Mouse (Mus musculus): ENCODE measurements around the gene Fbxw9. TPM values are rescaled to one million over a fixed set of nuclear protein-coding genes. Genes with fewer than 3 reads are reported as not detected.

Fbxw9 gene
- 6.4 TPM for polyA plus RNA-seq (2015; fragmentation: Illumina TruSeq; extraction: RNeasy Lipid Tissue Mini Kit (QIAGEN cat#74804); ENCODE audit: insufficient read depth, low read depth, low replicate concordance)

GRCm38 (mm10) chr8:85059879-85060616 lies at the start of gene Fbxw9:
Gene Fbxw9, plus strand, starts transcription at chr8:85060055.

DNA sequence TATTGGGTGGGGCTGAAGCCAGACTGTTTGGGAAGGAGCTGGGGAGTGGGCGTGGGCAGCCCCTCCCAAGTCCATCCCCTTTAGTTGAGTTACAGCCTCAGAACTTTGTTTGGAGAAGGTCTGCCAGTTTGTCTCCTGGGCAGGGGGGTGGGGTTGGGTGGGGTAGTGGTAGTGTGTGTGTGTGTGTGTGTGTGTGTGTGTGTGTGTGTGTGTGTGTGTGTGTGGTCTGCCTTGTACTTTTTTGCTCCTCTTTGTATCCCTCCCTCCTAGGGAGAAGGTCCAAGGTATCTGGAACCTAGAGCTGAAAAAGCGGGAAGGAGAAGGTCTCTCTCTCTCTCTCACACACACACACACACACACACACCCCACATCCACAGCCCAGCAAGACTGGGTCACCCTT lies 45.4 kb upstream of the Fbxw9 start, which contains the start of gene Best2:
Gene Best2 (minus strand): TSS at position 101 of the 400 bp plus-strand sequence.

GRCm38 (mm10) chr8:85025098-85025932 lies 34.5 kb upstream of the Fbxw9 start, which contains the start of gene Asna1:
Gene Asna1, minus strand, starts transcription at chr8:85025281.

DNA sequence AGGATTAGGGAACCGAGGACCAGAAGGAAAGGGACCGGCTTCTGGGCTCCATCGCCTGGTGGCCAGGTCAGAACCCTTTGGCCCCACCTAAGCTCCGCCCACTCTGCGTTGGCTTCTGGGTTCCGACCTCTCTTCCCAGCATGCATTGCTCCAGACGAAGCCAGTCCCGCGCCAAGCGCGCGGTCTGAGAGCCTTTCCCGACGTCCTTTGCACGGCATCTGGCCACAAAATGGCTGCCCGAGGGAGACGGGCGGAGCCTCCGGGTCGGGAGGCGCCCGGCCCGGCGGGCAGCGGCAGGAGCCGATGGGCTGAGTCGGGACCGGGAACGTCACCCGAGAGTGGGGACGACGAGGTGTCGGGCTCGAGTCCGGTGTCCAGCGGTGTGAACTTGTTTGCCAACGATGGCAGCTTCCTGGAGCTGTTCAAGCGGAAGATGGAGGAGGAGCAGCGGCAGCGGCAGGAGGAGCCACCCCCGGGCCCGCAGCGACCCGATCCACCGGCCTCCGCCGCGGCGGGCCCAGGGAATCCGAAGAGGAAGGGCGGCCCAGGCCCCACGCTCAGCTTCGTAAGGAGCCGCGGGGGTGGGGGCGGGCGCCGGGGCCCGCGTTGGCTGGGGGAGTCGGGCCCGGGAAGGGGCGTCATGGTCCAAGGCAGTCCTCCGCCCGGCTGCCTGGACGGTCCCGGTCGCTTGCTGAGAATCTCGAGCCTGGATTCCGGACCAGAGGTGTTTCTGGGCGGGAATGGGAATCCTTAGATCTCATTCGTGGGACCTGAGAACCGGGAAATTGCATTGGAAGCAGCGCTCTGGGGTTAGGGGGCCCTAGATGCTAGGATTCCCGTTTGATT lies 33.0 kb upstream of the Fbxw9 start, which contains the start of gene Trir:
Gene Trir (plus strand): TSS at position 154 of the 846 bp plus-strand sequence.

GRCm38 (mm10) chr8:85036718-85037365 lies 23.0 kb upstream of the Fbxw9 start, which contains the start of gene Tnpo2:
Gene Tnpo2, plus strand, starts transcription at chr8:85036915.

GRCm38 (mm10) chr8:85067982-85068381 lies 8.1 kb downstream of the Fbxw9 start, which contains the start of gene Gm5741:
Gene Gm5741, minus strand, starts transcription at chr8:85067982.

DNA sequence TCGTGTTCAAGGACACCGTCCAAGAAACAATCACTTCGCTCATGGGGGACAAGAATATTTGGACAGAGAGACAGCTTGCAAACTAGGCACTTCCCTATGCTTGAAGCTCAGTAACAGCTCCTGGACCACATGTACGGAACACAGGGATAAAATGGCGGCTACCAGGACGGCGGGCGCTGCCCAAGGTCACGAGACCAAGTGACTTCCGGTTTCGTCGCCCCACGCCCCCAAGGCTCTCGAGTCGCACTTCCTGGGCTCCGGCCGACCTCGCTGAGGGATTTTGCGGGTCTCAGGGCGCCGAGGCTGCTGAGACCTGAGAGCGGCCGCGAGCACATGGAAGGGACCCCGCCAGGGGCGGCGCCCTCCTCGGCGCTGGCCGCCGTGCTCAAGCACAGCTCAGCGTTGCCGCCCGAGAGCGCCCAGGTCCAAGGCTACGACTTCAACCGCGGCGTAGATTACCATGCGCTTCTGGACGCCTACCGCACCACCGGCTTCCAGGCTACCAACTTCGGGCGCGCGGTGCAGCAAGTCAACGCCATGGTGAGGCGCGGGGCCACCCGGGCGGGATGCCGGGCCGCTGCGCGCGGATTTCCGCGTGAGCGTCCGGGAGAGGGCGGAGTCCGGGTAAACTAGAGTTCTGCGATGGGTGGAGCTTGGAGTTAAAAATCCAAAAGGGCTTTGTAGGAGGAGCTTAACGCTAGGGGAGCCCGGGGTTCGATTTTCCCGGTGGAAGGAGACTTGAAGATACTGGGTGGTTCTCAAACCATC lies 11.8 kb downstream of the Fbxw9 start, which contains the start of gene Dhps:
Gene Dhps (plus strand): TSS at position 244 of the 768 bp plus-strand sequence.

DNA sequence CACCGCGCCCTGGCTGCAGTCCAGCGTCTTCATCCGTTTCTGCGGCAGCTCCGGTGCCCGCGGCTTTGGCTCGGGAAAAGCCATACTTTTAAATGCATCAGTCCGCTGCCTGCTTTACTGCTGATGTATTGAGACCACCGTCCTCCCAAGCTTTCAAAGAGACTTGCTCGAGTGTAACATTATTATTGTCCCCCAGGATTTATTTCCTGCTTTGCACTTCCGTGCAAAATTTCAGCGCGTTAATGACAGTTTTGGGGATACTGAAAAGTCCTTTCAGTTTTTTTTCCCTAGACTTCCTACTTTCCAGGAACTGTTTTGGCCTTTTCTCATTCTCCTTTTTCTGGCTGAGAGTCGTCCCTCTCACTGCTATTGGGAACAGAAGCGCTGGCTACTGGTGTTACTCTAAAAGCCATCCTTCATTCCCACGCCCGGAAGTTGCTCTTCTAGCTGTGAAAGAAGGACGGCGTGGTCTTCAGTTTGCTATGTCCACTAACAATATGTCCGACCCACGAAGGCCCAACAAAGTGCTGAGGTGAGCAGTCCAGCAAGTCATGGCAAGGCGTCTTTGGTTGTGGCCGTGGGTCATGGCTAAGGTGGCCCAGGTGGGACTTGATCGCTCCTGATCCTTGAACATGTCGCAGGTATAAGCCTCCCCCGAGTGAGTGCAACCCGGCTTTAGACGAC lies 20.8 kb downstream of the Fbxw9 start, which contains the start of gene Wdr83os:
Gene Wdr83os (plus strand): TSS at position 209 of the 684 bp plus-strand sequence.

DNA sequence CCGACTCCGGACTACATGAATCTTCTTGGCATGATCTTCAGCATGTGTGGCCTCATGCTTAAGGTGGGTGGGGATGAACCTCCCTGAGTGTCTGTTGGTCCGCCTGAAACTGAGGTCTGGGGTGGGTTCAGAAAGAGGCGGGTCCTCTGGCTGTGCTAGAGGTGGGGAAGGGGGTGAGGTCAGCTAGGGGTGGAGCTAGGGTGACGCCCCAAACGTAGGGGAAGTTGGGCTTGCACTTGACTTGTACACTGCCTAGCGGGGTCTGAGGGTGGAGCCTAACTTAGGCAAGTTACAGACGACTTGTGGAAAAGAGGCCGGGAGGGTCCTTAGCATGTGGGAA lies 21.3 kb downstream of the Fbxw9 start, which contains the start of gene Wdr83:
Gene Wdr83 (minus strand): TSS at position 91 of the 340 bp plus-strand sequence.

GRCm38 (mm10) chr8:85083108-85083813 lies 23.4 kb downstream of the Fbxw9 start, which contains the start of gene Man2b1:
Gene Man2b1, plus strand, starts transcription at chr8:85083270.

Other genes starting within 250 kb of the Fbxw9 start
- 1.8 TPM for gene Dand5, start 237.2 kb upstream of the Fbxw9 start, polyA plus RNA-seq (2015; fragmentation: Illumina TruSeq; extraction: RNeasy Lipid Tissue Mini Kit (QIAGEN cat#74804); ENCODE audit: insufficient read depth, low read depth, low replicate concordance)
- gene Gadd45gip1, start 228.5 kb upstream of the Fbxw9 start, polyA plus RNA-seq (2015; fragmentation: Illumina TruSeq; extraction: RNeasy Lipid Tissue Mini Kit (QIAGEN cat#74804); ENCODE audit: insufficient read depth, low read depth, low replicate concordance) = 7.0 TPM
- gene Rad23a, start 219.4 kb upstream of the Fbxw9 start, polyA plus RNA-seq (2015; fragmentation: Illumina TruSeq; extraction: RNeasy Lipid Tissue Mini Kit (QIAGEN cat#74804); ENCODE audit: insufficient read depth, low read depth, low replicate concordance) = 18.2 TPM
- gene Calr, start 213.1 kb upstream of the Fbxw9 start, polyA plus RNA-seq (2015; fragmentation: Illumina TruSeq; extraction: RNeasy Lipid Tissue Mini Kit (QIAGEN cat#74804); ENCODE audit: insufficient read depth, low read depth, low replicate concordance) = 181 TPM
- 19.1 TPM for gene Farsa, start 203.1 kb upstream of the Fbxw9 start, polyA plus RNA-seq (2015; fragmentation: Illumina TruSeq; extraction: RNeasy Lipid Tissue Mini Kit (QIAGEN cat#74804); ENCODE audit: insufficient read depth, low read depth, low replicate concordance)
- not detected for gene Syce2, start 187.9 kb upstream of the Fbxw9 start, polyA plus RNA-seq (2015; fragmentation: Illumina TruSeq; extraction: RNeasy Lipid Tissue Mini Kit (QIAGEN cat#74804); ENCODE audit: insufficient read depth, low read depth, low replicate concordance)
- gene Gcdh, start 166.1 kb upstream of the Fbxw9 start, polyA plus RNA-seq (2015; fragmentation: Illumina TruSeq; extraction: RNeasy Lipid Tissue Mini Kit (QIAGEN cat#74804); ENCODE audit: insufficient read depth, low read depth, low replicate concordance) = 27.8 TPM
- gene Klf1, start 158.1 kb upstream of the Fbxw9 start, polyA plus RNA-seq (2015; fragmentation: Illumina TruSeq; extraction: RNeasy Lipid Tissue Mini Kit (QIAGEN cat#74804); ENCODE audit: insufficient read depth, low read depth, low replicate concordance) = not detected
- 6.3 TPM for gene Dnase2a, start 151.5 kb upstream of the Fbxw9 start, polyA plus RNA-seq (2015; fragmentation: Illumina TruSeq; extraction: RNeasy Lipid Tissue Mini Kit (QIAGEN cat#74804); ENCODE audit: insufficient read depth, low read depth, low replicate concordance)
- gene Mast1, start 122.7 kb upstream of the Fbxw9 start, polyA plus RNA-seq (2015; fragmentation: Illumina TruSeq; extraction: RNeasy Lipid Tissue Mini Kit (QIAGEN cat#74804); ENCODE audit: insufficient read depth, low read depth, low replicate concordance) = 0.61 TPM
- not detected for gene Rtbdn, start 113.1 kb upstream of the Fbxw9 start, polyA plus RNA-seq (2015; fragmentation: Illumina TruSeq; extraction: RNeasy Lipid Tissue Mini Kit (QIAGEN cat#74804); ENCODE audit: insufficient read depth, low read depth, low replicate concordance)
- not detected for gene Gm49661, start 90.6 kb upstream of the Fbxw9 start, polyA plus RNA-seq (2015; fragmentation: Illumina TruSeq; extraction: RNeasy Lipid Tissue Mini Kit (QIAGEN cat#74804); ENCODE audit: insufficient read depth, low read depth, low replicate concordance)
- gene Prdx2, start 90.5 kb upstream of the Fbxw9 start, polyA plus RNA-seq (2015; fragmentation: Illumina TruSeq; extraction: RNeasy Lipid Tissue Mini Kit (QIAGEN cat#74804); ENCODE audit: insufficient read depth, low read depth, low replicate concordance) = 35.5 TPM
- 8.3 TPM for gene Rnaseh2a, start 90.3 kb upstream of the Fbxw9 start, polyA plus RNA-seq (2015; fragmentation: Illumina TruSeq; extraction: RNeasy Lipid Tissue Mini Kit (QIAGEN cat#74804); ENCODE audit: insufficient read depth, low read depth, low replicate concordance)
- gene Junb, start 81.3 kb upstream of the Fbxw9 start, polyA plus RNA-seq (2015; fragmentation: Illumina TruSeq; extraction: RNeasy Lipid Tissue Mini Kit (QIAGEN cat#74804); ENCODE audit: insufficient read depth, low read depth, low replicate concordance) = 10.0 TPM
- gene Hook2, start 69.5 kb upstream of the Fbxw9 start, polyA plus RNA-seq (2015; fragmentation: Illumina TruSeq; extraction: RNeasy Lipid Tissue Mini Kit (QIAGEN cat#74804); ENCODE audit: insufficient read depth, low read depth, low replicate concordance) = 13.4 TPM
- not detected for gene Best2, start 45.5 kb upstream of the Fbxw9 start, polyA plus RNA-seq (2015; fragmentation: Illumina TruSeq; extraction: RNeasy Lipid Tissue Mini Kit (QIAGEN cat#74804); ENCODE audit: insufficient read depth, low read depth, low replicate concordance)
- gene Asna1, start 34.8 kb upstream of the Fbxw9 start, polyA plus RNA-seq (2015; fragmentation: Illumina TruSeq; extraction: RNeasy Lipid Tissue Mini Kit (QIAGEN cat#74804); ENCODE audit: insufficient read depth, low read depth, low replicate concordance) = 24.7 TPM
- gene Trir, start 33.2 kb upstream of the Fbxw9 start, polyA plus RNA-seq (2015; fragmentation: Illumina TruSeq; extraction: RNeasy Lipid Tissue Mini Kit (QIAGEN cat#74804); ENCODE audit: insufficient read depth, low read depth, low replicate concordance) = 49.3 TPM
- gene Tnpo2, start 23.1 kb upstream of the Fbxw9 start, polyA plus RNA-seq (2015; fragmentation: Illumina TruSeq; extraction: RNeasy Lipid Tissue Mini Kit (QIAGEN cat#74804); ENCODE audit: insufficient read depth, low read depth, low replicate concordance) = 7.1 TPM
- gene Gm5741, start 7.9 kb downstream of the Fbxw9 start, polyA plus RNA-seq (2015; fragmentation: Illumina TruSeq; extraction: RNeasy Lipid Tissue Mini Kit (QIAGEN cat#74804); ENCODE audit: insufficient read depth, low read depth, low replicate concordance) = not detected
- 16.0 TPM for gene Dhps, start 11.7 kb downstream of the Fbxw9 start, polyA plus RNA-seq (2015; fragmentation: Illumina TruSeq; extraction: RNeasy Lipid Tissue Mini Kit (QIAGEN cat#74804); ENCODE audit: insufficient read depth, low read depth, low replicate concordance)
- gene Wdr83os, start 20.7 kb downstream of the Fbxw9 start, polyA plus RNA-seq (2015; fragmentation: Illumina TruSeq; extraction: RNeasy Lipid Tissue Mini Kit (QIAGEN cat#74804); ENCODE audit: insufficient read depth, low read depth, low replicate concordance) = 22.2 TPM
- gene Wdr83, start 21.3 kb downstream of the Fbxw9 start, polyA plus RNA-seq (2015; fragmentation: Illumina TruSeq; extraction: RNeasy Lipid Tissue Mini Kit (QIAGEN cat#74804); ENCODE audit: insufficient read depth, low read depth, low replicate concordance) = 13.1 TPM
- 14.9 TPM for gene Man2b1, start 23.2 kb downstream of the Fbxw9 start, polyA plus RNA-seq (2015; fragmentation: Illumina TruSeq; extraction: RNeasy Lipid Tissue Mini Kit (QIAGEN cat#74804); ENCODE audit: insufficient read depth, low read depth, low replicate concordance)
- 1.1 TPM for gene Zfp791, start 63.0 kb downstream of the Fbxw9 start, polyA plus RNA-seq (2015; fragmentation: Illumina TruSeq; extraction: RNeasy Lipid Tissue Mini Kit (QIAGEN cat#74804); ENCODE audit: insufficient read depth, low read depth, low replicate concordance)
- not detected for gene Cks1brt, start 91.9 kb downstream of the Fbxw9 start, polyA plus RNA-seq (2015; fragmentation: Illumina TruSeq; extraction: RNeasy Lipid Tissue Mini Kit (QIAGEN cat#74804); ENCODE audit: insufficient read depth, low read depth, low replicate concordance)
- not detected for gene Olfr371, start 165.9 kb downstream of the Fbxw9 start, polyA plus RNA-seq (2015; fragmentation: Illumina TruSeq; extraction: RNeasy Lipid Tissue Mini Kit (QIAGEN cat#74804); ENCODE audit: insufficient read depth, low read depth, low replicate concordance)
- 7.9 TPM for gene Orc6, start 239.6 kb downstream of the Fbxw9 start, polyA plus RNA-seq (2015; fragmentation: Illumina TruSeq; extraction: RNeasy Lipid Tissue Mini Kit (QIAGEN cat#74804); ENCODE audit: insufficient read depth, low read depth, low replicate concordance)
- gene Vps35, start 239.7 kb downstream of the Fbxw9 start, polyA plus RNA-seq (2015; fragmentation: Illumina TruSeq; extraction: RNeasy Lipid Tissue Mini Kit (QIAGEN cat#74804); ENCODE audit: insufficient read depth, low read depth, low replicate concordance) = 12.8 TPM